Mouse (Mus musculus): ENCODE measurements around the gene Cfap65.

GRCm38 (mm10) chr1:74973590-74973989 lies 38.2 kb upstream of the Cfap65 start:
- TF ChIP-seq POLR2A (IDR thresholded peaks at IDR 0.05; ENCODE audit: low read depth, low read length) (no peak), CTCF (IDR thresholded peaks at IDR 0.05; ENCODE audit: extremely low read depth, insufficient read length, insufficient replicate concordance, low read depth, low read length) (peak; percentile 58; the same call in 1 of the 2 replicates)
